Mouse (Mus musculus): ENCODE results near the gene AA467197. TPM values are rescaled to one million over a fixed set of nuclear protein-coding genes. Genes with fewer than 3 reads are reported as not detected.

Gene AA467197
- polyA plus RNA-seq, 2 experiments, result 0.16 to 0.30 TPM

GRCm38 (mm10) chr2:122681379-122682137 lies 44.8 kb downstream of the AA467197 start:
- peaks cover 10% of the 10 kb centered on the region for H3K9me3 ChIP-seq (ENCODE audit: control insufficient read depth, low read length)
- 64% methylated on average over 5 of the region's 5 CpGs for WGBS (ENCODE audit: insufficient replicate concordance)
- H3K27me3 ChIP-seq (ENCODE audit: control insufficient read depth, insufficient read depth, low read length), result no peaks in the 10 kb centered on the region
- no peaks in the 10 kb centered on the region for H3K4me1 ChIP-seq (replicated peaks; ENCODE audit: control insufficient read depth in 2 of 2, insufficient read depth in 2 of 2, low read length in 1 of 2)
- H3K36me3 ChIP-seq (replicated peaks; ENCODE audit: control insufficient read depth, insufficient read depth, low read depth), result no peaks in the 10 kb centered on the region
- ATAC-seq (ENCODE audit: insufficient read depth) (no peak), DNase-seq (ENCODE audit: low read depth in 3 of 3, low spot score in 3 of 3) (no peak)
- H3K27ac ChIP-seq, result no peak overlapping the region
- H3K4me2 ChIP-seq (ENCODE audit: low read depth), result no peak overlapping the region
- TF ChIP-seq CTCF (IDR thresholded peaks at IDR 0.05; ENCODE audit: low read depth), result no peak
- TF ChIP-seq EP300 (IDR thresholded peaks at IDR 0.05; ENCODE audit: low read depth), result no peak
- H3K4me3 ChIP-seq (ENCODE audit: insufficient read depth in 1 of 2, low read depth in 2 of 2, low read length in 2 of 2), result no peak overlapping the region
- H3K9ac ChIP-seq (replicated peaks), result no peak overlapping the region

- no peak overlapping the region for H3K9ac ChIP-seq (replicated peaks)
- H3K4me1 ChIP-seq (replicated peaks; ENCODE audit: control insufficient read depth in 2 of 2, insufficient read depth in 2 of 2, low read length in 1 of 2), result no peaks in the 10 kb centered on the region
- TF ChIP-seq CTCF (IDR thresholded peaks at IDR 0.05; ENCODE audit: low read depth) (no peak), EP300 (IDR thresholded peaks at IDR 0.05; ENCODE audit: low read depth) (no peak)
- DNase-seq (ENCODE audit: low read depth in 3 of 3, low spot score in 3 of 3), result no peak
- no peaks in the 10 kb centered on the region for H3K27me3 ChIP-seq (ENCODE audit: control insufficient read depth, insufficient read depth, low read length)
- H3K9me3 ChIP-seq (ENCODE audit: control insufficient read depth, low read length), result peaks cover 10% of the 10 kb centered on the region
- 69% methylated on average over 2 of the region's 2 CpGs for WGBS (ENCODE audit: insufficient replicate concordance)
- ATAC-seq (ENCODE audit: insufficient read depth), result no peak
- no peak overlapping the region for H3K27ac ChIP-seq
- no peaks in the 10 kb centered on the region for H3K36me3 ChIP-seq (replicated peaks; ENCODE audit: control insufficient read depth, insufficient read depth, low read depth)
- no peak overlapping the region for H3K4me3 ChIP-seq (ENCODE audit: insufficient read depth in 1 of 2, low read depth in 2 of 2, low read length in 2 of 2)
- no peak overlapping the region for H3K4me2 ChIP-seq (ENCODE audit: low read depth)
Observed at GRCm38 (mm10) chr2:122682520-122682919, 45.7 kb downstream of the AA467197 start.

GRCm38 (mm10) chr2:122683641-122684040 lies 46.9 kb downstream of the AA467197 start:
- no peak overlapping the region for H3K27ac ChIP-seq
- H3K4me1 ChIP-seq (replicated peaks; ENCODE audit: control insufficient read depth in 2 of 2, insufficient read depth in 2 of 2, low read length in 1 of 2), result no peaks in the 10 kb centered on the region
- no peak for ATAC-seq (ENCODE audit: insufficient read depth)
- no peaks in the 10 kb centered on the region for H3K27me3 ChIP-seq (ENCODE audit: control insufficient read depth, insufficient read depth, low read length)
- H3K36me3 ChIP-seq (replicated peaks; ENCODE audit: control insufficient read depth, insufficient read depth, low read depth), result no peaks in the 10 kb centered on the region
- peaks cover 10% of the 10 kb centered on the region for H3K9me3 ChIP-seq (ENCODE audit: control insufficient read depth, low read length)
- 49% methylated on average over 1 of the region's 1 CpGs for WGBS (ENCODE audit: insufficient replicate concordance)
- no peak overlapping the region for H3K4me3 ChIP-seq (ENCODE audit: insufficient read depth in 1 of 2, low read depth in 2 of 2, low read length in 2 of 2)
- no peak overlapping the region for H3K4me2 ChIP-seq (ENCODE audit: low read depth)
- no peak for DNase-seq (ENCODE audit: low read depth in 3 of 3, low spot score in 3 of 3)
- TF ChIP-seq EP300 (IDR thresholded peaks at IDR 0.05; ENCODE audit: low read depth) (no peak), CTCF (IDR thresholded peaks at IDR 0.05; ENCODE audit: low read depth) (no peak)
- no peak overlapping the region for H3K9ac ChIP-seq (replicated peaks)

GRCm38 (mm10) chr2:122686665-122687064 lies 49.9 kb downstream of the AA467197 start:
- DNase-seq (ENCODE audit: low read depth in 3 of 3, low spot score in 3 of 3), result no peak
- Histone ChIP-seq H3K36me3 (replicated peaks; ENCODE audit: control insufficient read depth, insufficient read depth, low read depth) (no peaks in the 10 kb centered on the region), H3K9ac (replicated peaks) (no peak overlapping the region), H3K27me3 (ENCODE audit: control insufficient read depth, insufficient read depth, low read length) (no peaks in the 10 kb centered on the region), H3K4me3 (ENCODE audit: insufficient read depth in 1 of 2, low read depth in 2 of 2, low read length in 2 of 2) (no peak overlapping the region), H3K9me3 (ENCODE audit: control insufficient read depth, low read length) (peaks cover 6% of the 10 kb centered on the region), H3K4me2 (ENCODE audit: low read depth) (no peak overlapping the region), H3K27ac (no peak overlapping the region), H3K4me1 (replicated peaks; ENCODE audit: control insufficient read depth in 2 of 2, insufficient read depth in 2 of 2, low read length in 1 of 2) (no peaks in the 10 kb centered on the region)
- no peak for ATAC-seq (ENCODE audit: insufficient read depth)
- 66% methylated on average over 6 of the region's 6 CpGs for WGBS (ENCODE audit: insufficient replicate concordance)
- TF ChIP-seq CTCF (IDR thresholded peaks at IDR 0.05; ENCODE audit: low read depth), result no peak
- no peak for TF ChIP-seq EP300 (IDR thresholded peaks at IDR 0.05; ENCODE audit: low read depth)

MicroRNAs within 50 kb of the gene (microRNA counts, 519-probe panel; counts per million panel counts)
- microRNA mmu-miR-147, result 69.9 counts per million

Small RNA genes lying within 50 kb of the gene (microRNA-seq; reads per million reads assigned to microRNA genes)
- 11.8 reads per million, percentile 23 among the genes with 10 or more reads in this experiment for gene Mir147

Other genes starting within 250 kb of the AA467197 start
- 0.31 and 0.45 TPM in 2 replicates for gene Slc28a2, start 210.5 kb upstream of the AA467197 start, polyA plus RNA-seq (2012; rRNA removed)
- 0.77 and 0.86 TPM in 2 replicates for gene Slc28a2, start 210.5 kb upstream of the AA467197 start, polyA plus RNA-seq (2014; fragmentation: Nextera tagmentation; extraction: Ambion mirVana)
- gene Gm14085, start 152.0 kb upstream of the AA467197 start, polyA plus RNA-seq (2012; rRNA removed), result not detected in 2 replicates
- not detected in 2 replicates for gene Gm14085, start 152.0 kb upstream of the AA467197 start, polyA plus RNA-seq (2014; fragmentation: Nextera tagmentation; extraction: Ambion mirVana)
- gene Gatm, start 25.7 kb upstream of the AA467197 start, polyA plus RNA-seq (2012; rRNA removed), result 8.6 and 14.1 TPM in 2 replicates
- gene Gatm, start 25.7 kb upstream of the AA467197 start, polyA plus RNA-seq (2014; fragmentation: Nextera tagmentation; extraction: Ambion mirVana), result 24.8 and 27.6 TPM in 2 replicates
- gene Slc30a4, start 65.7 kb downstream of the AA467197 start, polyA plus RNA-seq (2012; rRNA removed), result 0.74 and 0.81 TPM in 2 replicates
- gene Slc30a4, start 65.7 kb downstream of the AA467197 start, polyA plus RNA-seq (2014; fragmentation: Nextera tagmentation; extraction: Ambion mirVana), result 1.0 and 1.5 TPM in 2 replicates
- gene Bloc1s6, start 101.5 kb downstream of the AA467197 start, polyA plus RNA-seq (2012; rRNA removed), result 7.8 and 10.1 TPM in 2 replicates
- 15.1 and 15.9 TPM in 2 replicates for gene Bloc1s6, start 101.5 kb downstream of the AA467197 start, polyA plus RNA-seq (2014; fragmentation: Nextera tagmentation; extraction: Ambion mirVana)
- gene Sqor, start 128.3 kb downstream of the AA467197 start, polyA plus RNA-seq (2012; rRNA removed), result 1.1 and 1.7 TPM in 2 replicates
- gene Sqor, start 128.3 kb downstream of the AA467197 start, polyA plus RNA-seq (2014; fragmentation: Nextera tagmentation; extraction: Ambion mirVana), result 3.9 and 4.0 TPM in 2 replicates